Mouse (Mus musculus): ENCODE data around the gene Tfb1m. TPM values are rescaled to one million over a fixed set of nuclear protein-coding genes. Genes with fewer than 3 reads are reported as not detected.

Tfb1m gene
- polyA plus RNA-seq, 1 experiment from 2014 or later: 16.2 TPM

DNA sequence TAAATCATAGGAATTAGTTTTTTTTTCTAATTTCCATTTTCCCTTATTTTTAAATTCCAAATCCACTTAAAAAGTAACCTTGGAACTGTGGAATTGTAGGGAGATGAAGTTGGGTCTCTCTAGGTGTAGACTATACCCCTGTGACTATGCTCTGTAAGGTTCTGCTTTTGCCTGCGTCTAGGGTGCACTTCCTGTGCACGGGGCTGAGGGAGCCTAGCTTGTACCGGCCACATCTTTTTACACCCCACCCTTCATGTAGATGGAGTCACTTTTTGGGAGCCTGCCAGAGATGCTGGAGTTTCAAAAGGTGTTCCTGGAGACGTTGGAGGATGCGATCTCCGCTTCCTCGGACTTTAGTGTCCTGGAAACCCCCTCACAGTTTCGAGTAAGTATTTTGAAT, 51.1 kb downstream of the Tfb1m start:
- WGBS: 79% methylated on average over 8 of the region's 8 CpGs
- Histone ChIP-seq H3K9ac (no peak overlapping the region), H3K36me3 (no peaks in the 10 kb centered on the region), H3K4me2 (no peak overlapping the region), H3K27ac (no peak overlapping the region), H3K27me3 (replicated peaks) (no peaks in the 10 kb centered on the region), H3K4me3 (replicated peaks) (no peak overlapping the region), H3K4me1 (no peaks in the 10 kb centered on the region), H3K9me3 (no peaks in the 10 kb centered on the region)
- no peak for ATAC-seq (ENCODE audit: insufficient read depth, low FRiP score, low read depth)

DNA sequence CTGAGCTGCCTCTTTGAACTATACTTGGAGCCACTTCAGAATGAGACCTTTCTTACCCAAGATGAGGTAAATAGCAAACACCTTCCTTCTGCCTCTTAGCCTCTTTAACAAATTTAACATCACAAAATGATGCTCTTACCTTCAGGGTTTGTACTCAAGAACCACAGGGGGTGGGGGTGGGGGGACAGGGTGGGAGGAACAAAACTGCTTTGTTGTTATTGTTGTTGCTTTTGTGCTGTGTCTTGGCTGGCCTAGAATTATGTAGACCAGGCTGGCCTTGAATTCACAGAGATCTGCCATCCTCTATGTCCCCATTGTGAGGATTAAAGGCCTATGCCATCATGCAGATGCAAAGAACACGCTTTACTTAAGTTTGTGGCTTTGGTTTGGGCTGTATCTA, 51.9 kb downstream of the Tfb1m start:
- Histone ChIP-seq H3K4me3 (replicated peaks) (no peak overlapping the region), H3K27me3 (replicated peaks) (no peaks in the 10 kb centered on the region), H3K36me3 (no peaks in the 10 kb centered on the region), H3K9ac (no peak overlapping the region), H3K9me3 (no peaks in the 10 kb centered on the region), H3K4me2 (no peak overlapping the region), H3K27ac (no peak overlapping the region), H3K4me1 (no peaks in the 10 kb centered on the region)
- 78% methylated on average over 1 of the region's 1 CpGs for WGBS
- ATAC-seq (ENCODE audit: insufficient read depth, low FRiP score, low read depth): no peak

DNA sequence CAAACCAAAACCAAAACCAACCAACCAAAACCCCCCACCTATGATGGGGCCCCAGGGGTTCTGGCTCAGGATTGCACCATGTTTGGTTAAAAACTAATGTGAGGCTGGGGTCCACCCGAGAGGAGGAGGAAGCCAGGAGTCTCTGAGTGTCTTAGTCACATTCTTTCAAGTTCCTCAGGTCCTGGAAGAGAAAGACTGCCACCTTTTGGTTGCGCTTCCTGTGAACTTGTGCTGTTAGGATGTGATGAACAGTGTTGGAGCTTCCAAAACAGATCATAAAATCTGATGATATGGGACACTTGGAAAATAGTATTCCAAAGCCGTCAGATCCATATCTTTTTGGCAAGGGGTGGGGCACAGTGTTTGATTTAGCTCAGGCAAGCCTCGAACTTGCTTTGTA, 56.6 kb downstream of the Tfb1m start:
- 81% methylated on average over 4 of the region's 4 CpGs for WGBS
- Histone ChIP-seq H3K4me2 (no peak overlapping the region), H3K27me3 (replicated peaks) (no peaks in the 10 kb centered on the region), H3K9ac (no peak overlapping the region), H3K36me3 (no peaks in the 10 kb centered on the region), H3K9me3 (no peaks in the 10 kb centered on the region), H3K4me1 (no peaks in the 10 kb centered on the region), H3K27ac (no peak overlapping the region), H3K4me3 (replicated peaks) (no peak overlapping the region)
- no peak for ATAC-seq (ENCODE audit: insufficient read depth, low FRiP score, low read depth)

DNA sequence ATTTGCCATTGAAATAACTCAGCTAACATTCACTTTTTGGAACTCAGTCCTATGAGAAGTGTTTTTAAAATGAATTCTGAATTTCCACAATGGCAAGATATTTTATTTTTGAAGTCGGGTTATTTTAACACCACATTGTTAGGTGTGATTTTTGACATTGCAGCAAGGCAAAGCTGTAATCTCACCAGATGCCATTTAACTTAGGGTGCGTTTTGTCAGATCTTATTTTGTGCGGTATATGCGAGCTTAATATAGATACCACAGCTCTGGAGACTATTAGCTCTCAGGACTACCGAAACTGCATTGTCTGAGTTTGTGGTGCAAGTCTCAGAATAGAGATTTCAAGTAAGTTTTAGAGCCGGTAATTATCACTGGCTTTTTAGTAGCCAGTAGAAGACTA, 57.5 kb downstream of the Tfb1m start:
- no peaks in the 10 kb centered on the region for H3K27me3 ChIP-seq (replicated peaks)
- H3K27ac ChIP-seq: no peak overlapping the region
- H3K4me3 ChIP-seq (replicated peaks): no peak overlapping the region
- H3K4me2 ChIP-seq: no peak overlapping the region
- no peaks in the 10 kb centered on the region for H3K36me3 ChIP-seq
- H3K4me1 ChIP-seq: no peaks in the 10 kb centered on the region
- no peak overlapping the region for H3K9ac ChIP-seq
- 91% methylated on average over 6 of the region's 6 CpGs for WGBS
- no peaks in the 10 kb centered on the region for H3K9me3 ChIP-seq
- ATAC-seq (ENCODE audit: insufficient read depth, low FRiP score, low read depth): no peak

DNA sequence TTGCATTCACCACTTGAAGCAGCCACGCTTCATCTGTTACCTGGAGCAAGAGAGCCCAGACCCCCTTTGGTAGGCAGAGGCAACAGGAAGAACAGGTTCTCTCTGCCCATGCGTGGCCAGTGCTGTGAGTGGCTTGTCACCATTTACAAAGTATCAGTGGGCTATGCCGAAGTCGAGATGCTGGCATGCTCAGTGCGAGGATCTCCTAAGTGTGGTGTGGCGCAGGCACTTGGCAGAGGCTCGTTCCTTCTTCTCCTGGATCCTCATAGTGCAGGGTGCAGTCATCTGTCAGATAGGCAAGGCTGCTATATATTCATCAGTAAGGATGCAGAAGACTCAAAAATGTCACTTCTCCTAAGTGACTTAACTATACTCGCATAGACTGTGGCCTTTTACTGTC, 58.1 kb downstream of the Tfb1m start:
- H3K4me3 ChIP-seq (replicated peaks): no peak overlapping the region
- H3K9ac ChIP-seq: no peak overlapping the region
- no peaks in the 10 kb centered on the region for H3K9me3 ChIP-seq
- no peaks in the 10 kb centered on the region for H3K4me1 ChIP-seq
- ATAC-seq (ENCODE audit: insufficient read depth, low FRiP score, low read depth): no peak
- WGBS: 90% methylated on average over 8 of the region's 8 CpGs
- no peak overlapping the region for H3K27ac ChIP-seq
- H3K4me2 ChIP-seq: no peak overlapping the region
- no peaks in the 10 kb centered on the region for H3K36me3 ChIP-seq
- no peaks in the 10 kb centered on the region for H3K27me3 ChIP-seq (replicated peaks)

DNA sequence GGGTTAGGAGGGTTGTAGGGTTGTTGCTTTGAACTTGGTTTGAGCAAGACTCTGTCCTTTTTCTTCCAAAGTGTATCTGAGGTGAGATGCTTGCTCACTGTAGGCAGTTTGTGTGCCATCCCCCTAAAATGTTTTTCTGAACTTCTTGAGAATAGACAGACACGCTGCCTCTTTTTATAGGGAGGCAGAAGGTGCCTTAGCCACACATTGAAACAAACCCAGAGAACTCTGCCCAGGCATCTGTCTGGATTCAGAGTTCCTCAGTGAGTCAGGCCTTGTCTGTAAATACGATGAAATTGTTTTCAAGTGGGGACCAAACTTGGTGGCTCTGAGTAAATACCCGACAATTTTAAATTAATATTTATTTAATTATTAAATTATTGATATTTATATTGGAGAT, 59.0 kb downstream of the Tfb1m start:
- H3K9me3 ChIP-seq: no peaks in the 10 kb centered on the region
- H3K4me1 ChIP-seq: no peaks in the 10 kb centered on the region
- H3K27ac ChIP-seq: no peak overlapping the region
- no peaks in the 10 kb centered on the region for H3K36me3 ChIP-seq
- WGBS: 82% methylated on average over 3 of the region's 3 CpGs
- no peak overlapping the region for H3K9ac ChIP-seq
- H3K27me3 ChIP-seq (replicated peaks): no peaks in the 10 kb centered on the region
- H3K4me3 ChIP-seq (replicated peaks): no peak overlapping the region
- no peak overlapping the region for H3K4me2 ChIP-seq
- ATAC-seq (ENCODE audit: insufficient read depth, low FRiP score, low read depth): no peak

DNA sequence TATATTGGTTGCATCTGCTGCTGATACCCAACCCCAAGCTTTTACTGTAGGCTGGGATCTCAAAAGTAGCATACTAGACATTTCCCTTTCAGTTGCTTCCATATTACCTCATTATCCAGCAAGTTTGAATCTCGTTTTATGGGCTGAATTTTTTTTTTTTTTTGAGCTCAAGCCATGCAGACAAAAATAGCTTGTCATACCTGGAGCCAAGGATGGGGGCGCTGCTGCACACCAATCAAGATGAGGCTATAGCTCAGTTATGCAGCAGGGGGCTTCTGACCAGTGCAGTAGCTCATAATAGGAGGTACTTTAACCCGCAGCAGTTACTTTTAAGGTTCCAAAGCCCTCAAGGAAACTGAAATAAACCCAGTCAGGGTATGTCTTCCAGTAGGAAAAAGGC, 59.5 kb downstream of the Tfb1m start:
- H3K4me1 ChIP-seq: no peaks in the 10 kb centered on the region
- no peak overlapping the region for H3K9ac ChIP-seq
- no peak overlapping the region for H3K4me2 ChIP-seq
- no peaks in the 10 kb centered on the region for H3K27me3 ChIP-seq (replicated peaks)
- ATAC-seq (ENCODE audit: insufficient read depth, low FRiP score, low read depth): no peak
- 34% methylated on average over 3 of the region's 3 CpGs for WGBS
- no peak overlapping the region for H3K4me3 ChIP-seq (replicated peaks)
- no peaks in the 10 kb centered on the region for H3K9me3 ChIP-seq
- H3K27ac ChIP-seq: no peak overlapping the region
- H3K36me3 ChIP-seq: no peaks in the 10 kb centered on the region

DNA sequence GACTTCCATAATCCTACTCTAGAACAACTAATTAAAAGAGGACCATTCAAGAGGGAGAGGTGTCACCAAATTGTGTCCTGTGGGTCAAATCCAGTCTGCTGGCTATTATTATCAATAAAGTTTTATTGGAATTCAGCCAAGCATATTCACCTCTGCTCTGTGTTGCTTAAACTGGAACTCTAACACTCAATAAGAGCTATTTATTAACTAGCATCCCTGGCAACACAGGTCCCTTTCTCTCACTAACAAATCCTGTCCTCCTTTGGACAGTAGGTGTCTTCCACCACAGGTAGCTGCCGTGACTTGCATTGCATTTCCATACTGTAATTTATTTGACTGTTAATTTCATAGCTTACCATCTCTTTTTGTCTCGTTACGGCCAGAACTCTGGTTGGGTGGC, 61.5 kb downstream of the Tfb1m start:
- ATAC-seq (ENCODE audit: insufficient read depth, low FRiP score, low read depth): no peak
- H3K36me3 ChIP-seq: no peaks in the 10 kb centered on the region
- no peak overlapping the region for H3K4me2 ChIP-seq
- H3K9me3 ChIP-seq: no peaks in the 10 kb centered on the region
- H3K27me3 ChIP-seq (replicated peaks): no peaks in the 10 kb centered on the region
- H3K4me3 ChIP-seq (replicated peaks): no peak overlapping the region
- 82% methylated on average over 3 of the region's 3 CpGs for WGBS
- H3K27ac ChIP-seq: no peak overlapping the region
- H3K4me1 ChIP-seq: no peaks in the 10 kb centered on the region
- H3K9ac ChIP-seq: no peak overlapping the region

DNA sequence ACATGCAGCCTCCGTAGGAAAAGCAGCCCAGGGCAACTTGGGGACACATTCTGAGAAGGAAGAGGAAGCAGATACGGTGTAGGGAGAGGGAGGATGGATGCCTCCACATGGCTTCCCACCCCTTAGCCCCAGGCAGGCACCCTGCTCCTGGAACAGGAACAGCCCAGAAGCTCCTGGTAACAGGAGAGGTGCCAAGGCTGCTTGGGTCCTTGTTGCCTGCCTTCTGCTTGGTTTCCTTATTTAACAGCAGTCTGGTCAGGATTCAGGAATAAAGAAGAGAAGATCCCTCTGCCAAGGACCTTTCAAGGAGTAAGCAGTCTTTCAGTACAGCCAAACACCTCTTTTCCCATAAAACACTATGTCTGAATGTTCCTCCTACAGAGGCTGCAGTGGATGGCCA, 62.0 kb downstream of the Tfb1m start:
- Histone ChIP-seq H3K27me3 (replicated peaks) (no peaks in the 10 kb centered on the region), H3K27ac (no peak overlapping the region), H3K36me3 (no peaks in the 10 kb centered on the region), H3K4me2 (no peak overlapping the region), H3K9ac (no peak overlapping the region), H3K4me3 (replicated peaks) (no peak overlapping the region), H3K4me1 (no peaks in the 10 kb centered on the region), H3K9me3 (no peaks in the 10 kb centered on the region)
- ATAC-seq (ENCODE audit: insufficient read depth, low FRiP score, low read depth): no peak
- WGBS: 66% methylated on average over 2 of the region's 2 CpGs

DNA sequence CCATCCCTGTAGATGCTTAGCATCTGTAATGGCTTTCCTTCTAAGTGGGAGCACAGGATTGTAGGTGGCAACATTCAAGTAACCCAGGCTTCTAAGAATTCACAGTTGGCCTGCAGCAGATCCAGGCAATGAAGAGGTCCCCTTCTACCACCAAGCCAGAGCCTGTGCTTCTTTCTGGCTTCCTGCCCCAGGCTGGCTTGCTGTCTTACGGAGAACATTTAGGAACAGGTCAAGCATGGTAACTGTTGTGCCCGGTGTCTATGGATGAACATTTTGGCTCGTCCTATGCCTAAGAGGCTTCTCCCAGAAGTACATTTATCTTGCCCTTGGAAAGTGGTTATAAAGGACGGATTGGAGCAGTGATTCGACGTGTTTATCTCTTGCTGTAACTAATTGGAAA, 65.9 kb downstream of the Tfb1m start:
- no peak overlapping the region for H3K9ac ChIP-seq
- no peak overlapping the region for H3K27ac ChIP-seq
- H3K4me3 ChIP-seq (replicated peaks): no peak overlapping the region
- H3K27me3 ChIP-seq (replicated peaks): no peaks in the 10 kb centered on the region
- no peak for ATAC-seq (ENCODE audit: insufficient read depth, low FRiP score, low read depth)
- no peaks in the 10 kb centered on the region for H3K4me1 ChIP-seq
- no peaks in the 10 kb centered on the region for H3K36me3 ChIP-seq
- no peaks in the 10 kb centered on the region for H3K9me3 ChIP-seq
- no peak overlapping the region for H3K4me2 ChIP-seq
- 71% methylated on average over 6 of the region's 6 CpGs for WGBS

DNA sequence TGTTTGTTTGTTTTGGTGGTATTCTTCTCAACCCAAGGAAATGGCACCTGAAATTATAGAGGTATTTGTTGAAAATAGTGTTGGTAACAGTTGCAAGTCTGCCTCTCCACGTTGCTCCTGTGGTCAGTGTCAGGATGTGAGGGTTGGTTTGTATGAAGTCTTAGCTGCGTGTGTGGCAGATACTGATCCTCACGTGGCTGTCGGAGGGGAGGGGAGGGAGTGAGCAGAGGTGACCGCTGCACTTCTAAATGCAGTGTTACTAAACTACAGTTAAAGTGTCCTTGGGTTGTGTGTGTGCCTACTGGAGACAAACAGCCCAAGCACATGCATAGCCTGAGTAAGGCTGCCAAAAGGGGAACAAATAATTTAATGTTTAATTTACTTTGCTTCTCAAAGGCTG, 66.5 kb downstream of the Tfb1m start:
- no peak overlapping the region for H3K27ac ChIP-seq
- H3K9ac ChIP-seq: no peak overlapping the region
- no peaks in the 10 kb centered on the region for H3K4me1 ChIP-seq
- H3K36me3 ChIP-seq: no peaks in the 10 kb centered on the region
- ATAC-seq (ENCODE audit: insufficient read depth, low FRiP score, low read depth): no peak
- WGBS: 62% methylated on average over 5 of the region's 5 CpGs
- H3K27me3 ChIP-seq (replicated peaks): no peaks in the 10 kb centered on the region
- H3K9me3 ChIP-seq: no peaks in the 10 kb centered on the region
- H3K4me3 ChIP-seq (replicated peaks): no peak overlapping the region
- H3K4me2 ChIP-seq: no peak overlapping the region

DNA sequence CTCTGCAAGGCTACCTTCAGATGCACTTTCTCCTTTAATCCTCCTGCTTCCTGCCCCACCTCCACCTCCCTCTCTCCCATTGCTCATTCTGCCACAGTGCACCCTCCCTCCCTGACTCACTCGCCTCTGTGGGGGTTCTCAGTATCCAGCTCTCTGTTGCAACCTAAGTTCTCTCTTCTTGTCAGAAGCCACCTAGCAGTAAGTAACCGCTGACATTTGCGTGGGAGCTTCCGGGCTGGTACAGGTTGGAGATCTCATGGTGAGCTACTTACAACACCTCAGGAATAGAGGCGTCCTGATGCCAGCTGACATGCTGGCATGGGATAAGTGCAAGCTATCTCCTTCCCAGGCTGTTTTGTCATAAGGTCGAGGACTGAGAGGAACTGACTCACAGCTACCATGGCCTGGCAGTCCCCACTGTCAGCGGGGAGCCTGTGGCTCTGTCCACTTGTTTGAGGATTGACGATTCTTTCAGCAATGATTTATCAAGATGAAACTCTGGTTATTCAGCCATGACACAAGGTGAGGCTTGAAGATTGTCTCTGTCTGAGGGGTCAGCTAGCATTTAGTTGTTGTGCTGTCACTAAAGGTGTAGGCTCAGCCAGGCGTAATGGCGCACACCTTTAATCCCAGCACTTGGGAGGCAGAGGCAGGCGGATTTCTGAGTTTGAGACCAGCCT, 67.2 kb downstream of the Tfb1m start:
- ATAC-seq (ENCODE audit: insufficient read depth, low FRiP score, low read depth): no peak
- H3K9ac ChIP-seq: no peak overlapping the region
- H3K27ac ChIP-seq: no peak overlapping the region

More for the DNA sequence above, 67.2 kb downstream of the Tfb1m start:
- H3K36me3 ChIP-seq: no peaks in the 10 kb centered on the region
- no peaks in the 10 kb centered on the region for H3K4me1 ChIP-seq
- H3K4me3 ChIP-seq (replicated peaks): no peak overlapping the region
- H3K9me3 ChIP-seq: no peaks in the 10 kb centered on the region
- 81% methylated on average over 11 of the region's 11 CpGs for WGBS
- H3K4me2 ChIP-seq: no peak overlapping the region
- H3K27me3 ChIP-seq (replicated peaks): no peaks in the 10 kb centered on the region
